Mouse (Mus musculus) heart, embryonic 10.5 days (tissue): ENCODE data around the gene Nkx1-1. TPM values are rescaled to one million over a fixed set of nuclear protein-coding genes. Genes with fewer than 3 reads are reported as not detected.

Source experiments
- DNase-seq: peaks from one replicate; pipeline ENCODE4 v3.0.0-alpha.2; 2017; ENCODE audit warnings: low spot score
- H3K27ac ChIP-seq: fragments of 300-500 bp; sonication (generic); 2 replicates; pipeline ENCODE4 v1.5.1; 2016; ENCODE audit warnings: mild to moderate bottlenecking
- H3K27me3 ChIP-seq: fragments of 300-500 bp; sonication (generic); 2 replicates; pipeline ENCODE4 v1.6.1; 2016; ENCODE audit warnings: mild to moderate bottlenecking; ENCODE audit not compliant: poor library complexity, insufficient read depth, severe bottlenecking
- H3K36me3 ChIP-seq: fragments of 300-500 bp; sonication (generic); 2 replicates; pipeline ENCODE4 v1.6.1; 2016; ENCODE audit warnings: mild to moderate bottlenecking, moderate library complexity
- H3K4me1 ChIP-seq: fragments of 300-500 bp; sonication (generic); 2 replicates; pipeline ENCODE4 v1.6.1; 2016; ENCODE audit warnings: mild to moderate bottlenecking
- H3K4me3 ChIP-seq: fragments of 300-500 bp; sonication (generic); 2 replicates; pipeline ENCODE4 v1.5.1; 2016; ENCODE audit warnings: mild to moderate bottlenecking, moderate library complexity
- H3K9me3 ChIP-seq: fragments of 300-500 bp; sonication (generic); 2 replicates; pipeline ENCODE4 v1.6.1; 2016; ENCODE audit warnings: mild to moderate bottlenecking, moderate library complexity
- WGBS: fragments of 180-500 bp; shearing (Covaris S2); methylation state at CpG from one replicate; pipeline ENCODE4 v1.1.7; 2016; 5-methylcytosine and 5-hydroxymethylcytosine counted together
- polyA plus RNA-seq: library from polyadenylated mRNA; unstranded; fragments of >200 nt; fragmentation: Nextera tagmentation; extraction: Ambion mirVana; gene quantifications from 2 replicates; pipeline ENCODE4 v1.2.1, GENCODE M21; 2016

Gene Nkx1-1
- polyA plus RNA-seq, 1 experiment from 2014 or later = not detected

GRCm38 (mm10) chr5:33387550-33387949 lies 46.2 kb downstream of the Nkx1-1 start:
- Histone ChIP-seq H3K4me3 (no peak overlapping the region), H3K27me3 (no peaks in the 10 kb centered on the region), H3K36me3 (peaks cover 5% of the 10 kb centered on the region; the same call in 1 of the 2 replicates), H3K27ac (no peak overlapping the region), H3K9me3 (no peaks in the 10 kb centered on the region), H3K4me1 (0 out of 2 replicates have a peak, but pooled peaks cover 4% of the 10 kb centered on the region)
- no peak for DNase-seq
- WGBS = 69% methylated on average over 11 of the region's 11 CpGs

Other genes with a start within 250 kb of the Nkx1-1 start
- gene Spon2, start 215.5 kb downstream of the Nkx1-1 start, polyA plus RNA-seq = 16.9 and 27.0 TPM in 2 replicates
- gene Ctbp1, start 159.0 kb downstream of the Nkx1-1 start, polyA plus RNA-seq = 280 and 331 TPM in 2 replicates
- 140 and 156 TPM in 2 replicates for gene Maea, start 98.5 kb downstream of the Nkx1-1 start, polyA plus RNA-seq
- gene Uvssa, start 55.4 kb downstream of the Nkx1-1 start, polyA plus RNA-seq = 4.2 and 5.1 TPM in 2 replicates
- gene Fam53a, start 195.7 kb upstream of the Nkx1-1 start, polyA plus RNA-seq = 65.4 and 67.4 TPM in 2 replicates
- 0.79 and 1.2 TPM in 2 replicates for gene Gm9903, start 195.9 kb upstream of the Nkx1-1 start, polyA plus RNA-seq
- gene Slbp, start 218.6 kb upstream of the Nkx1-1 start, polyA plus RNA-seq = 173 and 225 TPM in 2 replicates
- 185 and 235 TPM in 2 replicates for gene Tacc3, start 224.2 kb upstream of the Nkx1-1 start, polyA plus RNA-seq
- 37.7 and 42.5 TPM in 2 replicates for gene Tmem129, start 224.4 kb upstream of the Nkx1-1 start, polyA plus RNA-seq